Mouse (Mus musculus): ENCODE measurements around the gene Tmed9.
"Not testable (repeated sequence)": the region's sequence is repeated elsewhere in the genome, so short reads cannot be mapped to it uniquely, and the experiment has no call there.

Gene Tmed9

GRCm38 (mm10) chr13:55613471-55613870 is 39.9 kb downstream of the Tmed9 start:
- DNase-seq, result no peak

GRCm38 (mm10) chr13:55619328-55619727 is 45.8 kb downstream of the Tmed9 start:
- no peak for DNase-seq

GRCm38 (mm10) chr13:55620275-55620674 is 46.7 kb downstream of the Tmed9 start:
- DNase-seq, result no peak

- DNase-seq, result not testable (repeated sequence)
Measured at GRCm38 (mm10) chr13:55622156-55622648, 48.7 kb downstream of the Tmed9 start.

GRCm38 (mm10) chr13:55622649-55623541 is 49.4 kb downstream of the Tmed9 start, which contains the start of gene Caml:
Gene Caml, plus strand, starts transcription at chr13:55623005.
- peak; percentile 94 for DNase-seq

- DNase-seq, result peak; percentile 95
Measured at GRCm38 (mm10) chr13:55634639-55635127, 61.2 kb downstream of the Tmed9 start, which contains the start of gene Ddx46. Gene Ddx46, plus strand, starts transcription at chr13:55635027.

- DNase-seq, result no peak
Measured at GRCm38 (mm10) chr13:55635146-55635571, 61.6 kb downstream of the Tmed9 start.

GRCm38 (mm10) chr13:55636185-55636983 is 62.9 kb downstream of the Tmed9 start:
- no peak for DNase-seq

- DNase-seq, result peak; percentile 77
Measured at GRCm38 (mm10) chr13:55640480-55640879, 66.9 kb downstream of the Tmed9 start.

GRCm38 (mm10) chr13:55644525-55644924 is 71.0 kb downstream of the Tmed9 start:
- DNase-seq, result peak; percentile 55

Data from retina, postnatal 1 day (tissue).